Mouse (Mus musculus) lung, embryonic 16.5 days (tissue): ENCODE data around the gene Anln. TPM values are rescaled to one million over a fixed set of nuclear protein-coding genes. Genes with fewer than 3 reads are reported as not detected.
"Not testable (repeated sequence)": the region's sequence is repeated elsewhere in the genome, so short reads cannot be mapped to it uniquely, and the experiment has no call there.

ENCODE experiments used
- ATAC-seq: fragments of 200-750 bp; cut with Nextera tagmentation; 2 replicates; pipeline ENCODE4 v1.8.0; 2017; ENCODE audit warnings: low read depth, mild to moderate bottlenecking, moderate library complexity
- H3K27ac ChIP-seq: fragments of 300-500 bp; sonication (generic); 2 replicates; pipeline ENCODE4 v1.5.1; 2014; ENCODE audit warnings: mild to moderate bottlenecking, control low read depth, low read length
- H3K27me3 ChIP-seq: fragments of 300-500 bp; sonication (generic); 2 replicates; pipeline ENCODE4 v1.6.1; 2014; ENCODE audit warnings: low read depth, low read length, mixed read lengths; ENCODE audit not compliant: control insufficient read depth, insufficient read depth
- H3K36me3 ChIP-seq: fragments of 300-500 bp; sonication (generic); 2 replicates; pipeline ENCODE4 v1.6.1; 2014; ENCODE audit warnings: low read length; ENCODE audit not compliant: control insufficient read depth, insufficient read depth
- H3K4me1 ChIP-seq: fragments of 300-500 bp; sonication (generic); replicated peaks from 2 replicates; pipeline ENCODE4 v1.6.1; 2014; ENCODE audit warnings: low read length, mixed read lengths; ENCODE audit not compliant: control insufficient read depth, insufficient read depth
- H3K4me2 ChIP-seq: fragments of 300-500 bp; sonication (generic); 2 replicates; pipeline ENCODE4 v1.6.1; 2014; ENCODE audit warnings: low read depth, low read length, control low read depth
- H3K4me3 ChIP-seq: fragments of 300-500 bp; sonication (generic); 2 replicates; pipeline ENCODE4 v1.5.1; 2014; ENCODE audit warnings: mild to moderate bottlenecking, low read length, control low read depth
- H3K9ac ChIP-seq: fragments of 300-500 bp; sonication (generic); 2 replicates; pipeline ENCODE4 v1.6.1; 2014; ENCODE audit warnings: low read length, control low read depth
- H3K9me3 ChIP-seq: fragments of 300-500 bp; sonication (generic); 2 replicates; pipeline ENCODE4 v1.6.1; 2016; ENCODE audit warnings: low read length; ENCODE audit not compliant: control insufficient read depth
- WGBS: fragments of 180-500 bp; shearing (Covaris S2); extraction: QIAGEN DNeasy Blood & Tissue Kit; methylation state at CpG from one replicate; pipeline ENCODE4 v1.1.7; 2014; 5-methylcytosine and 5-hydroxymethylcytosine counted together
- polyA plus RNA-seq: library from polyadenylated mRNA; unstranded; fragments of >200 nt; fragmentation: Nextera tagmentation; extraction: Ambion mirVana; gene quantifications from 2 replicates; pipeline ENCODE4 v1.2.1, GENCODE M21; 2015

Anln gene
- polyA plus RNA-seq, 1 experiment from 2014 or later = 62.8 TPM

- WGBS = 88% methylated on average over 5 of the region's 5 CpGs
- H3K4me1 ChIP-seq = no peaks in the 10 kb centered on the region
- H3K27ac ChIP-seq = no peak overlapping the region
- no peaks in the 10 kb centered on the region for H3K9me3 ChIP-seq
- H3K4me2 ChIP-seq = no peak overlapping the region
- no peak overlapping the region for H3K9ac ChIP-seq
- no peak for ATAC-seq
- H3K27me3 ChIP-seq = no peaks in the 10 kb centered on the region
- peaks cover 40% of the 10 kb centered on the region for H3K36me3 ChIP-seq
- no peak overlapping the region for H3K4me3 ChIP-seq
Observed at GRCm38 (mm10) chr9:22353465-22353864, 35.5 kb downstream of the Anln start.

GRCm38 (mm10) chr9:22340331-22340730 lies 48.7 kb downstream of the Anln start:
- H3K27me3 ChIP-seq = no peaks in the 10 kb centered on the region
- no peak overlapping the region for H3K4me3 ChIP-seq
- no peaks in the 10 kb centered on the region for H3K4me1 ChIP-seq
- 69% methylated on average over 1 of the region's 1 CpGs for WGBS
- H3K27ac ChIP-seq = no peak overlapping the region
- no peak for ATAC-seq
- no peak overlapping the region for H3K9ac ChIP-seq
- peaks cover 48% of the 10 kb centered on the region for H3K36me3 ChIP-seq
- H3K4me2 ChIP-seq = no peak overlapping the region
- H3K9me3 ChIP-seq = no peaks in the 10 kb centered on the region; the same call in 1 of the 2 replicates

GRCm38 (mm10) chr9:22337217-22337616 lies 51.8 kb downstream of the Anln start:
- 96% methylated on average over 2 of the region's 2 CpGs for WGBS
- H3K36me3 ChIP-seq = peaks cover 57% of the 10 kb centered on the region

GRCm38 (mm10) chr9:22327475-22328387 lies 61.3 kb downstream of the Anln start:
- Histone ChIP-seq H3K4me2 (peak overlapping the region; percentile 95), H3K27me3 (no peaks in the 10 kb centered on the region), H3K9me3 (no peaks in the 10 kb centered on the region), H3K4me3 (peak overlapping the region; percentile 60), H3K27ac (peak overlapping the region; percentile 96), H3K4me1 (peaks cover 11% of the 10 kb centered on the region), H3K9ac (peak overlapping the region; percentile 73), H3K36me3 (peaks cover 8% of the 10 kb centered on the region)
- under 1% methylated on average over 32 of the region's 32 CpGs for WGBS
- peak; percentile 93 for ATAC-seq

More at GRCm38 (mm10) chr9:22337217-22337616, 51.8 kb downstream of the Anln start:
- ATAC-seq = no peak
- H3K27ac ChIP-seq = no peak overlapping the region
- H3K9ac ChIP-seq = no peak overlapping the region
- no peak overlapping the region for H3K4me3 ChIP-seq
- no peaks in the 10 kb centered on the region for H3K27me3 ChIP-seq
- no peaks in the 10 kb centered on the region; the same call in 1 of the 2 replicates for H3K9me3 ChIP-seq
- no peaks in the 10 kb centered on the region for H3K4me1 ChIP-seq
- H3K4me2 ChIP-seq = no peak overlapping the region

GRCm38 (mm10) chr9:22327099-22327474 lies 61.9 kb downstream of the Anln start:
- peak overlapping the region; percentile 73 for H3K9ac ChIP-seq
- H3K36me3 ChIP-seq = peaks cover 4% of the 10 kb centered on the region; the same call in 1 of the 2 replicates
- H3K9me3 ChIP-seq = no peaks in the 10 kb centered on the region
- H3K4me1 ChIP-seq = peaks cover 11% of the 10 kb centered on the region
- H3K27ac ChIP-seq = peak overlapping the region; percentile 96
- 16% methylated on average over 9 of the region's 9 CpGs for WGBS
- peak overlapping the region; percentile 95 for H3K4me2 ChIP-seq
- H3K4me3 ChIP-seq = peak overlapping the region; percentile 60
- H3K27me3 ChIP-seq = no peaks in the 10 kb centered on the region
- ATAC-seq = peak; percentile 41

- H3K4me1 ChIP-seq = peaks cover 11% of the 10 kb centered on the region
- H3K9ac ChIP-seq = no peak overlapping the region
- ATAC-seq = no peak
- no peaks in the 10 kb centered on the region for H3K27me3 ChIP-seq
- WGBS = 100% methylated on average over 1 of the region's 1 CpGs
- no peak overlapping the region for H3K4me3 ChIP-seq
- no peak overlapping the region for H3K4me2 ChIP-seq
- H3K36me3 ChIP-seq = no peaks in the 10 kb centered on the region
- H3K27ac ChIP-seq = no peak overlapping the region
- no peaks in the 10 kb centered on the region for H3K9me3 ChIP-seq
Observed at GRCm38 (mm10) chr9:22324579-22324978, 64.4 kb downstream of the Anln start.

GRCm38 (mm10) chr9:22322381-22323211 lies 66.4 kb downstream of the Anln start:
- H3K4me2 ChIP-seq = no peak overlapping the region
- H3K36me3 ChIP-seq = no peaks in the 10 kb centered on the region
- H3K27ac ChIP-seq = no peak overlapping the region
- no peak overlapping the region for H3K4me3 ChIP-seq
- H3K9me3 ChIP-seq = peaks cover 2% of the 10 kb centered on the region; the same call in 1 of the 2 replicates
- no peak for ATAC-seq
- H3K4me1 ChIP-seq = peaks cover 11% of the 10 kb centered on the region
- H3K27me3 ChIP-seq = no peaks in the 10 kb centered on the region
- 68% methylated on average over 8 of the region's 8 CpGs for WGBS
- no peak overlapping the region for H3K9ac ChIP-seq

GRCm38 (mm10) chr9:22319109-22319508 lies 69.9 kb downstream of the Anln start:
- 90% methylated on average over 1 of the region's 1 CpGs for WGBS
- no peak overlapping the region for H3K27ac ChIP-seq
- H3K4me2 ChIP-seq = no peak overlapping the region
- no peaks in the 10 kb centered on the region for H3K4me1 ChIP-seq
- peaks cover 7% of the 10 kb centered on the region; the same call in 1 of the 2 replicates for H3K9me3 ChIP-seq
- no peak overlapping the region for H3K9ac ChIP-seq
- H3K36me3 ChIP-seq = no peaks in the 10 kb centered on the region
- no peak overlapping the region for H3K4me3 ChIP-seq
- H3K27me3 ChIP-seq = no peaks in the 10 kb centered on the region
- ATAC-seq = no peak

GRCm38 (mm10) chr9:22316047-22316446 lies 72.9 kb downstream of the Anln start:
- not testable (repeated sequence) for H3K36me3 ChIP-seq, H3K4me3 ChIP-seq, H3K9me3 ChIP-seq, ATAC-seq, H3K9ac ChIP-seq, H3K27me3 ChIP-seq, H3K27ac ChIP-seq, H3K4me1 ChIP-seq, H3K4me2 ChIP-seq
- WGBS = 78% methylated on average over 5 of the region's 5 CpGs
